Mouse (Mus musculus) left cerebral cortex, adult 9 months (tissue): ENCODE measurements around the gene Cacul1.
"Not testable (repeated sequence)": the region's sequence is repeated elsewhere in the genome, so short reads cannot be mapped to it uniquely, and the experiment has no call there.

Experiments used
- DNase-seq, 2 experiments: peaks; one replicate each; pipeline ENCODE4 v3.0.0; 2022; ENCODE audit warnings: low spot score in 2 of 2

The Cacul1 gene

GRCm38 (mm10) chr19:60580582-60581339 lies at the start of gene Cacul1:
Gene Cacul1, minus strand, starts transcription at chr19:60581025.
- peak; percentile 88 to 97 for DNase-seq

GRCm38 (mm10) chr19:60619420-60619819 lies 38.6 kb upstream of the Cacul1 start:
- DNase-seq = no peak

GRCm38 (mm10) chr19:60617007-60617406 lies 36.2 kb upstream of the Cacul1 start:
- no peak for DNase-seq

GRCm38 (mm10) chr19:60615470-60616200 lies 34.8 kb upstream of the Cacul1 start:
- no peak for DNase-seq

GRCm38 (mm10) chr19:60611525-60612215 lies 30.8 kb upstream of the Cacul1 start:
- DNase-seq = no peak

- DNase-seq = no peak
Observed at GRCm38 (mm10) chr19:60608766-60609165, 27.9 kb upstream of the Cacul1 start.

- no peak for DNase-seq
Observed at GRCm38 (mm10) chr19:60603586-60603985, 22.8 kb upstream of the Cacul1 start.

GRCm38 (mm10) chr19:60602066-60602465 lies 21.2 kb upstream of the Cacul1 start:
- not testable (repeated sequence) for DNase-seq

GRCm38 (mm10) chr19:60598025-60598697 lies 17.3 kb upstream of the Cacul1 start:
- DNase-seq = no peak

GRCm38 (mm10) chr19:60589646-60590045 lies 8.8 kb upstream of the Cacul1 start:
- no peak for DNase-seq

GRCm38 (mm10) chr19:60586652-60587051 lies 5.8 kb upstream of the Cacul1 start:
- no peak for DNase-seq

GRCm38 (mm10) chr19:60583201-60583600 lies 2.4 kb upstream of the Cacul1 start:
- DNase-seq = no peak

GRCm38 (mm10) chr19:60581377-60582290 lies 809 bp upstream of the Cacul1 start:
- DNase-seq = no peak

GRCm38 (mm10) chr19:60579771-60580581 lies 849 bp downstream of the Cacul1 start:
- DNase-seq = peak in 1 of 2 experiments; percentile 30

GRCm38 (mm10) chr19:60576741-60577140 lies 4.1 kb downstream of the Cacul1 start:
- DNase-seq = no peak

GRCm38 (mm10) chr19:60560497-60560896 lies 20.3 kb downstream of the Cacul1 start:
- DNase-seq = no peak

- no peak for DNase-seq
Observed at GRCm38 (mm10) chr19:60554866-60555438, 25.9 kb downstream of the Cacul1 start.

GRCm38 (mm10) chr19:60553501-60553900 lies 27.3 kb downstream of the Cacul1 start:
- peak in 1 of 2 experiments; percentile 52 for DNase-seq

GRCm38 (mm10) chr19:60543302-60543701 lies 37.5 kb downstream of the Cacul1 start:
- no peak for DNase-seq

- no peak for DNase-seq
Observed at GRCm38 (mm10) chr19:60531897-60532296, 48.9 kb downstream of the Cacul1 start.
